Mouse (Mus musculus) left cerebral cortex, postnatal 36 days (tissue): ENCODE data around the gene Ddx25. TPM values are rescaled to one million over a fixed set of nuclear protein-coding genes. Genes with fewer than 3 reads are reported as not detected.

Experiments used
- DNase-seq, 2 experiments: peaks; one replicate each; pipeline ENCODE4 v3.0.0; 2021 to 2022; ENCODE audit warnings: low spot score in 2 of 2, mixed read lengths in 1 of 2
- intact Hi-C: fragments of 180-260 bp; cut with DNase I; formaldehyde crosslinking; loops from one replicate; pipeline ENCODE4 v1.15.1; 2025
- total RNA-seq, 2 experiments: library from RNA; stranded (reverse); gene quantifications; 2 replicates each; pipeline ENCODE4 v1.2.3; 2021

Ddx25 gene
- 10 to 100 TPM; 14.2 to 16.4 TPM for total RNA-seq

- peak; percentile 77 to 87 for DNase-seq
- intact Hi-C loops = no loop called here
Observed at GRCm38 (mm10) chr9:35558257-35559008, at the start of gene Ddx25, which contains the start of gene Pus3. TSS of gene Ddx25 (minus strand) at chr9:35558528. TSS of gene Pus3 (plus strand) at chr9:35558595.

DNA sequence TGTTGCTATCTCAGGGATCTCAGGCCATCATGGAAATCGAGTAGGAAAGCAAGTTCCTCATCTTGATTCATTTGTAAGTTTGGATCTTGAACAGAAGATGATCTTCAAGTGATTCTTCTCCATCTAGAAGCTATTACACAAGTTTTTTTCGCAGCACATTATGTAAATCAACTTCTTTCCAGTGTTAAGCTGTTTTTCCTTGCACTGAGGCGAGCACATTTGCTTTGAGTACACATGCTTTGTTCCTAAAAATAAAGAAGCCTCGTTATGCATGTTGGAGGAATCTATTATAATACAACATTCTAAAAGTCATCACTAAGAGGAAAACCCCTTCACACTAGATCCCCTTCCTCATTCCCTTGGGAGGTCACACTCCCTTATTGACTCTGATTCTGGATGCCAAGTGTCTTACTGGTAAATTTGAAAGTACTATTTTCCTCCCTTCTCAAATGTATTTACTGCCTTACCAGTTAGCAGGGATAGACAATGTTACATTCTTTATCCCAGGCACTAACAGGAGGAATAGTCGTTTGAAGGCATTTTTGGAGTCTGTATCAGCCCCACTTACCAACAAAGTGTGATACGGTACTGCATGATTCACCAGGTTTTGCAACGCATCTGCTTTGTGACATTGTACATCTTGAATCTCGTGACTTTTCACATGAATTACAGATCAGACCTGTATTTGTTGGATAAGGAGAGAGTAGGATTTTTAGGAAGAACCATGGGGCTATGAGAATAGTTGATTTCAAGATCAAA lies 49.5 kb upstream of the Ddx25 start:
- no peak for DNase-seq
- intact Hi-C loops = no loop called here

DNA sequence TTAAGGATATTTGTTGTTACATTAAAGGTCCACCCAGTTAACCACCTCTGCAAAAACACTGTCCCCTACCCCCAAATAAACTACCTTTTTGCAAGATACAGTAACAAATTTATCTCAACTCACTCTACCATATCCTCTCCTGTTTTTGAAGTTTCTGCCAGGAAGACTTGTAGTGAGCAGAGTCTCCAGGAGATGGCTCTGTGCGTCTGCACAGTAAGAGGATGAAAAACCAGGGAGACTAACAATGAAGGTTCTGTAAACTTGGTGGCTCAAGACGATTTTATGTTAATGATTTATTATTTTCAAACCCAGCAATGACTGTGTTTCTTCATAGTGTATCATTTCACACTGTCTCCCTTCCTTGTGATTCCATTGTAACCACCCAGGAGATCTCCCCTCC lies 34.6 kb upstream of the Ddx25 start:
- peak; percentile 13 to 21 for DNase-seq

GRCm38 (mm10) chr9:35587674-35588073 lies 29.3 kb upstream of the Ddx25 start:
- intact Hi-C loops = no loop called here
- no peak for DNase-seq

More for the DNA sequence above, 34.6 kb upstream of the Ddx25 start:
- intact Hi-C loops = loop anchor here (2.0 to 5.0 kb wide), 2 partner anchors 114 to 1094 kb away; no protein-coding TSS in a partner anchor

DNA sequence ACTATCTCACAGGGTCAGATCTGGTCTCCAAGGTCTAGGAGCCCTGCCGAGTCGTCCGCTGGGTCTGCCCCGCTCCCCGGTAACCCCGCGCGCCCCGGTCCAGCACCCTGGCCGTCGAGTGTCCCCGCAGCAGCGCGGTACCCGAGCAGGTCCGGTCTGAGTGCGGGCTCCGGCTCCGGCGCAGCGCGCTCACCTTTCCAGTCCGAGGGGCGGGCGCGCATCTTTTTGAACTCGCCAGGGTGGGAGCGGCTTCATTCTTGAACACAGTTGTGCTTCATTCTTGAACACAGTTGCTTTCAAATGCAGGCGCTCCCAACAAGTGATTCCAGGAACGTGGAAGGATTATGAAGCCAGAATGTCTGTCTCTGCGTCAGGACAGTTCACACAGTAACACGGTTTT lies 16.1 kb upstream of the Ddx25 start:
- DNase-seq = no peak
- intact Hi-C loops = no loop called here

DNA sequence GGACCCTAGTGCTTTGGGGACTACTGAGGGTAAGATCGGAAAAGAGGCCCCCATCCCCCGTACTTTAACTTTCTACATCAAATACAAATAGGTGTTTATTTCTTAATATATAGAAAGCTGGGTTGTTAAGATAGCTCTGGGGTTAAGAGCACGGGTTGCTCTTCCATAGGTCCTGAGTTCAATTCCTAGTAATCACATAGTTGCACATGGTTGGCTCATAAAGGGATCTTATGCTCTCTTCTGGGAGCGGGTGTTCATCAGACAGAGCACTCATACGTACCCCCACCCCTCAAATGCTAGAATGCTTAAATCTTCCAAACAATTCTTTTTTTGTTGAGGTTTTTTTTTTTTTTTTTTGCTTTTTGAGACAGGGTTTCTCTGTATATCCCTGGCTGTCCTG lies 12.3 kb upstream of the Ddx25 start:
- intact Hi-C loops = no loop called here
- DNase-seq = no peak

DNA sequence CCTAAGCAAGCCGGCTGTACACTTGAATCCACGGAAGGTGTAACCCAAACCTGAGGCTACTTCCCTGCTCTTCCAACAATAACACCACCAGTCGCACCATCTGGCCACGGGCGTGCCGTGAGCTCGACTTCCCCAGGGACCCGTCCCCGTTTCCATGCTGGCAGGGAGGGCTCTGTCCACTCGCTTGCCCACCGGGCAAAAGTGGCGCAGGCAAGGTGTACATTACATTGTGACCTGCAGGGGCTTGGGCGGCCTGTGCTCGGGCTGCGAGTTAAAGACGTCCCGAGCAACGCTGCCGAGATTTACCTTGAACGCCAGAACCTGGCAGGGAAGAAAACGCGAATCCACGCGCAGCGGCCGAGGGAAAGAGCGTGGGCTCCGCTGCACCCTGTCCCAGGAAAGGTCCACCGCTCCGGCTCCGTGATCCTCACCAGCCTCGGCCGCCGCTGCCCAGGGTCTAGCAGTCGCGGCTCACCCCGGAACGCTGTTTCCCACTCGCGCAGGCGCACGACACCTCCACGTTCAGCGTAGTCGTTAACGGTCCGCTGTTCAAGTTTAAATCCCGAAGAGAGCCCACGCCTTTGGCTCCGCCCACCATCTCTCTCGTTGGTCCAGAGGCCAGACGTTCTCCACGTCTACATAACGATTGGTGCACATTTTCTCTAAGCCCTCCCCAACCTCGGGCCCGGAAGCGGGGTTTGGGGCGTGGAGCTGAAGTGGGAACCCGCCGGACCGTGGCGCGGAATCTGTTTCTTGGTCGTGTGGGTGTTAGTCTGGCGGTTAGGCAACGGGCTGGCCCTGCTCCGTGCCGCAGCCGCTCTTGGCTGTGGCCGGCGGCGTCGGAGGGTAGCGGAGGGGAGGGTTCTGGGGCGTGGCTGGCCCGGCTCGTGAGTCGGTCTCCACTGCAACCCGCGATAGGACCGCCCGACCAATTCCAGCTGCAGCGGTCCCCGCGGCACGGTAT lies 11.5 kb upstream of the Ddx25 start, which contains the start of the genes Pate2 and Hyls1:
Gene Pate2, plus strand, starts transcription at position 714 of the 964 bp plus-strand sequence.
Gene Hyls1, minus strand, starts transcription at position 828 of the 964 bp plus-strand sequence.
- intact Hi-C loops = no loop called here
- DNase-seq = peak; percentile 89 to 91

- DNase-seq = no peak
- intact Hi-C loops = no loop called here
Observed at GRCm38 (mm10) chr9:35567995-35568394, 9.7 kb upstream of the Ddx25 start.

DNA sequence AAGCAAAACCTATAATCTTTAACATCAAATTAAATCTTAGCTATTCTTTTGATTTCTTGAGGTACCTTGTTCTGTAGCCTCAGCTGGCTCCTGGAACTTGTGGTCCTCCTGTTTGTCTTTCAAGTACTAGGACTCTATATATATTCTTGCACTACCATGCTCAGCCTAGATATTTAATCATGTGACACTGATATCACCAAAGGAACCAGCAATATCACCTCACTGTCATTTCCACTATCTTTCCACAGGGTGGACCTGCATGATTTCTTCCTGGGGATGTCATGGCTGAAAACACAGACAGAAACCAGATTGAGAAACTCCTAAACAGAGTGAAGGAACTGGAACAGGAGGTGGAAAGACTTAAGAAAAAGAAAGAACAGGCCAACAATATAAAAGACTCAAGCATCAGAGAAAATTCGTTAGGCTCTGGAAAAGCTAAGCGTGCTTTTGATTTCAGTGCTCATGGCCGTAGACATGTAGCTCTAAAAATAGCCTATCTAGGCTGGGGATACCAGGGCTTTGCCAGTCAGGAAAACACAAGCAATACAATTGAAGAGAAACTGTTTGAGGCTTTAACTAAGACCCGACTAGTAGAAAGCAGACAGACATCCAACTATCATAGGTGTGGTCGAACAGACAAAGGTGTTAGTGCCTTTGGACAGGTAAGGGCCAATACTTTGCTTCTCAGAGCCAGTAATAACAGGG lies 6.4 kb upstream of the Ddx25 start:
- no peak for DNase-seq
- intact Hi-C loops = no loop called here

DNA sequence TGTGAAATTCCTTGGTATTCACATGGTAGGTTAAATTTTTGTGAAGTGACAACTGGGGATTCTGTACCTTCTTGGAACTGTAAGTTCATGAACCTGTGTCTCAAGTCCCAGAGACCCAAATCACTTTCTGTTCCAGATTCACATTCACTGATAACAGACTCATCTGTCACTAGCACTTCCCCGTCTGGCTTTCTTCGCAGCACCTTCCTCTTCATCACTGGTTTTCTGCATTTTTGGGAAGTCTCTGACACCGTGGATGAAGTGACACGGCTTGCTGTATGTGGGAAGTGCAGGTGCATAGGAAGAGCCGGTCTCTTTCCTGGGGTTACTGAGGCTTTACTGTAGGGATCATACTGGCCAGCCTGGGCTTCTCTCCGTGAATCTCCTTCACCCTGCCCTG lies 3.3 kb upstream of the Ddx25 start:
- no peak for DNase-seq
- intact Hi-C loops = no loop called here

DNA sequence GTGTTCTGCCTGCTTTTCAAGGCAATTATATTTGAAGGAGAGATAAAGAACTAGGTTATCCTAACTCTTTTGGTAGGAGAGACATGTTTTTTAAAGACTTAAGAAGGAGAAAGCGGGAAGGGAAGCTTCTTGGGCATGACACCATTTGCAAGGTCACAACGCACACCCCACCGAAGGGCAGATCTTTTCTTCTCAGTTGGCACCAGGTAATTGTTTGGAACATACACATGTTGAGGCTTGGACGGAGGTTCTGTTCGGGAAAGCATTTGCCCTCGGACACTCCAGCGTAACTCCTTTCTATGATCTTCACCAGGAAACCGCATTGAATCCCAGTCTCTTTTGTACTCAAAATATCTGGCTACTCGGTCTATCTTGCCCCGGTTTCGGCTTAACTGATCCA lies 2.7 kb upstream of the Ddx25 start:
- no peak for DNase-seq
- intact Hi-C loops = no loop called here

GRCm38 (mm10) chr9:35559009-35559890 lies 922 bp upstream of the Ddx25 start:
- DNase-seq = peak; percentile 84 to 86
- intact Hi-C loops = no loop called here

- peak in 1 of 2 experiments; percentile 1 for DNase-seq
- intact Hi-C loops = no loop called here
Observed at GRCm38 (mm10) chr9:35556494-35557102, 1.7 kb downstream of the Ddx25 start.

- no peak for DNase-seq
- intact Hi-C loops = no loop called here
Observed at GRCm38 (mm10) chr9:35548455-35548854, 9.9 kb downstream of the Ddx25 start.

DNA sequence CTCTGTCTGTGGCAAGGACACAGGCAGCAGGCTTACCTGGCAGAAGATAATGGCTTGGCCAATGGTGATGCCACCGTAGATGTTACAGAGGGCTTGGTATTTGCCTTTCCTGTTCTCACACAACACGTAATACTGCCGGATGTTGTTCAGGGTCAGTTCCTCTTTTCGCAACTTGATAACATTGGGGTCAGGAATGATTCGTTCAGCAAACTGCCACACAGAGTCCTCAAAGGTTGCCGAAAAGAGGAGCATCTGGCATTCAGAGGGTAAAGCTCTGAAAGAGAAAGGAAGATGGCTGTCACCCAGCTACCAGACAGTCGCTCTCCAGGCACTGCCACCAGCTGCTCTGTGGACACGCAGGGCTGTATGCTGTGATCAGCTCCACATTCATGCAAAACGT lies 11.6 kb downstream of the Ddx25 start:
- DNase-seq = no peak
- intact Hi-C loops = no loop called here

DNA sequence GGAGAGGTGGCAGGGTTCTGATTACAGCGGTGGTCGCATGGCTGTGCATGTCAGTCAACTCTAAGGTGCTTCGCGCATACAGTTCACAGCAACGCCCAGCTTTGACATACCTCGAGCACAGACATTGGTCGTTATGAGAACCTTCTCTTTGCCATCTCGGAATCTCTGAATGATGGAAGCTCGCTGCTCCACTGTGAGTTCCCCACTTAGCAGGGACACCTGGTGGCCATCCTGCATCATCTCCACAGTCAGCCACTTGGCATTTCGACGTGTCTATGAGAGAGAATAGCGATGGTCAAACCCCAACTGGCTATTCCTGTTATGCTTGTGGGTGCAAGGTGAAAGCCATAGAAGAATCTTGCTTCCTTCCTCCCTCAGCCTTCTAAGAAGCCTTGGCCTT lies 12.6 kb downstream of the Ddx25 start:
- intact Hi-C loops = no loop called here
- DNase-seq = no peak

DNA sequence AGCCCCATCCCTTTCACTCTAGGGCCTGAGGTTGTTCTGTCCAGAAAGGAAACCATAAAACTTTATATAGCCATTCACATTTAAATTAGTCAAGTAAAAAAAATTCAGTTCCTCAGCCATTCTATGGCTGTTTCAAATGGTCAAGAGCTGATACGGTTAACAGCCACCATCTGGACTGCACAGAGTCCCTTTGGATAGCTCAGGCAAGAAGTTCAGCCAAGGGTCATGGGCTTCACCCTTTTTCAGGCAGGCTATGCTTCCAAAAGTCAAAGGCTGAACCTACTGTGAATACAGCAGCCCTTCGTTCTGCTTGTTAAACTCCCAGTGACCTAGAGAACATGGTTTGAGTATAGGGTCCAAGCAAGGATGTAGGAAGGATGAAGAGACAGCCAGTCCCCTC lies 13.7 kb downstream of the Ddx25 start:
- intact Hi-C loops = no loop called here
- no peak for DNase-seq
